Mouse (Mus musculus) heart, adult 8-10 months (tissue): ENCODE results near the gene Gm20388. TPM values are rescaled to one million over a fixed set of nuclear protein-coding genes. Genes with fewer than 3 reads are reported as not detected.
A peak's percentile ranks its signal among the peaks of the same experiment; 100 is the strongest.

Experiments
- DNase-seq: peaks from one replicate; pipeline ENCODE4 v3.0.0; 2022; ENCODE audit warnings: low spot score
- total RNA-seq, 4 experiments: library from RNA; stranded (reverse); gene quantifications; 2 replicates each; pipeline ENCODE4 v1.2.4; 2022

Gene Gm20388
- total RNA-seq, 4 experiments from 2014 or later = 4.2 to 6.7 TPM; not detected in 2

DNA sequence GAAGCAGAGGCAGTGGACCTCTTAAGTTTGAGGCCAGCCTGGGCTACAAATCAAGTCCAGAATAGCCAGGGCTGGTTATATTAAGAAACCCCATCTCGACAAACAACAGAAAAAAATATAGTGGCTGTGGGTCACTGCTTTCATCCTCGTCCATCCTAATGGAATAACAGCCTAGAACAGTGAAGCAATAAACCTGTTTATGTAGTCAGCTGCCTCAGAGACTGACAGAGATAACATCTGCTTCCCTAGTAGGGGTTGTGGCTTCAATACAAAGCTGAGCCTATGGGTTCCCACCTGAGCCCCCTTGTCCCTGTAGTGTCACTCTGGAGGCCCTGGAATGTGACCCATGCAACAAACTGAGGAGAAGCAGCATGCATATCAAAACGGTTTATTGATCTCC lies 2663.6 kb downstream of the Gm20388 start:
- DNase-seq = no peak

DNA sequence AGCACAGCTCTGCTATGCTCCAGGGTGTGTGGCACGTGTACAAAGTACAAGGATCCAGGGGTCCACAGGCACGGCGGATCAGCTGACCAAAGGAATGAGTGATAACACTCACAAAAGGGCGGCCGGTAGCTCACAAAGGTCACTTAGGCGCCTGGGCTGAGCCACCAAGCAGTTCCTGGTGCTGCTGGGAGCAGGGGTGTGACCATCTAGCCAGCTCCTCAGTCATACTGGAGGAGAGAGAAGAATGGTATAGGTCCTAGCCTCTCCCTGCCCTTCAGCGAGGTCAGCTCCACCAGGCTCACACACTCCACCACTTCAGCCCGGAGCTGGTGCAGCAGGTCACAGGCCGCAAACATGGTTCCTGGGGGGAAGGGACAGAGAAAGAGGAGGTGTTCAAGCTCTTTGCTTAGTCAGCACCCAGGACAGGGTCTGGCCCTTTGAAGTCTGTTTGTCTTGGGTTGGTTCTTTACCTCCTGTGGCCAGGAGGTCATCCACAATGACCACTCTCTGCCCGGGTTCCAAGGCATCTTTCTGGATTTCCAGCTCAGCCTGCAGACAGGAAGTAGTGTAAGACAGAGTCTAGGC lies 2664.1 kb downstream of the Gm20388 start:
- DNase-seq = no peak

DNA sequence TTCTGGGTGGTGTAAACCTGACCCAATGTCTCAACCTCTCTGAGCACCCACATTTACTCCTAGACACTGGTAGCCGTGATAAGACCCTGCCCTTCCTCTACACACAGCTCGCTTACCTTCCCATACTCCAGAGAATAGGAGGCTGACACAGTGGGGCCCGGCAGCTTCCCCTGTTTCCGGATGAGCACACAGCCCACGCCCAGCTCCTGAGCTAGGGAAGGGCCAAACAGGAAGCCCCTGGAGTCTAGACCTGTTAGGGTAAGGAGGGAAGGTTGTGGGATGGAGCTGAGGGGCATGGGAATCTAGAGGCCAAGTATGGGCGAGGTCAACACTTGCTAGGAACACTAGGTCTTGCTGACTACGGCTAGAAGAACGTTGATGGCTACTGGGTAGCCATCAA lies 2664.6 kb downstream of the Gm20388 start:
- no peak for DNase-seq

DNA sequence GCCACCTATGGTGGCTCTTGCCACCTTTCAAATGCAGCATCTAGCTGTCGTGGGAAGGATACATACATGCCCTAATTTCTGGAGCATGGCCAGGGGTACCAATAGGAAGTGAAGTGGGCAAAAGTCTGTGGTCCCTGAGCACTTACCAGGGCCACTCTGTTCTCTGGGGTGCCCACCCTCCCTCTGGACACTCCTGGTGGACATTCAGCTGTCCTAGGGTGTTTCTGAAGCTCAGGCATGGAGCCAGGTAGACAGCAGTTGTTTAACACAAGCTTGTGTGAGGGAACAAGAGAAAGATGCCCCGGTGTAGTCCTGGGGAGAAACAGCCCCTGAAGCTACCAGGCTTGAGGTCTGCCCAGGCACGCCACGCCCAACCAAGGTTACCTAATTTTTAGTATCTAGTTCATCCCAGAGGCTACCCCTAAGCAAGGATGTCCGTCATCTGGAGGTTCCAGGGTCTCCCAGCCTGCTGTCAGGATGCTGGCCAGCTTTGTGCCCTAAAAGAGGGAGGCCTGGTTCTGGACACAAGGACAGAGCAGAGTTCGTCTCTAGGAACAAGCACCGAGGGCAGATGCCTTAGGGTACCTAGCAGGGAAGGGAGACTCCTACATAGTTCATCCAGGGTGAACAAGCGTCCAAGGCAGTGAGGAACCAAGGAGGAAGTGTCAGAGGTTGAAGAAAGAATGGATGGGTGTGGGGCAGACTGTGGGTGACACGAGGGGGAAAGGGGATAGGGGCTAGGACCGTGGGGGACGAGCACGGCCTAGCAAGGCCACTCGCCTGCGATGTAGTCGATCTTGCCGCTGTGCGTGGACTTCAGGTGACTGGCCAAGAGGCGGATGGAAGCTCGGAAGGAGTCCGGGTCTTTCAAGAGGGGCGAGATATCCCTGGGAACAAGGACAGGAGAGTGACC lies 2665.3 kb downstream of the Gm20388 start:
- no peak for DNase-seq

DNA sequence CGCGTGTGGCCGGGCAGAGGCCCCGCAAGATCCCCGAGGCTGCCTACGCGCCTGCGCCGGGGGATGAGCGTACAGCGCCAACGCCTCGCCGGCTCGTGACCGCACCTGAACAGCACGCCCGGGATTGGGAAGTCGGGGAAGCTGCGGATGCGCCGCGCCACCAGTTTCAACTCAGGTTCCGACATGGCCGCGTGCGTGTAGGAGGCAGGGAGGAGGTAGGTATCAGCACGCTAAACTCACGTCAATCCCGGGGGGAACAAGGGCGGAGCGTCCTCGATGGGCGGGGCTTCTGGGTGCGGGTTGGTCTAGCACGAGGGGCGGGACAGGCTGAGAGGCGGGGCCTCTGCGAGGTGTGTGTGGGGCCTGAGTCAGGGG lies 2666.0 kb downstream of the Gm20388 start, which contains the start of gene Aprt:
TSS of gene Aprt (minus strand) at position 262 of the 375 bp plus-strand sequence.
- peak; percentile 93 for DNase-seq

DNA sequence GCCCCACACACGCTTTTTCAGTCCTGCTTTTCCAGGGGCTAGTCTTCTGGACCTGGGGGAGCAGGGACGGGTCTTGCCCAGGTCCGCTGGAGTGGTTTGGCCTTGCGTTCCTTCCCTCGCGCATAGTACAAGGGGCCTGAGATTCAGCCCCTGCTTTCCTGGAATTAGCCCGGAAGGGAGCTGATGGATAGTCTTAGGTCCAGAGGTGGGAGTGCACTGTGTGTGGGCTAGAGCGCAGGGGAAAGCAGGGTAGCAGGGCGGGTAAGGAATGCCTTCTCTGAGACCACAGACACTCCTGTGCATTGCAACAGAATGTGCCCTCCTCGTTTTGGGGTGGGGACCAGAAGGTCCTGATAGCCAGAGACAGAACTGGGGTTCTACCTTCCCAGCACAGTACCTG lies 2666.5 kb downstream of the Gm20388 start:
- DNase-seq = no peak

DNA sequence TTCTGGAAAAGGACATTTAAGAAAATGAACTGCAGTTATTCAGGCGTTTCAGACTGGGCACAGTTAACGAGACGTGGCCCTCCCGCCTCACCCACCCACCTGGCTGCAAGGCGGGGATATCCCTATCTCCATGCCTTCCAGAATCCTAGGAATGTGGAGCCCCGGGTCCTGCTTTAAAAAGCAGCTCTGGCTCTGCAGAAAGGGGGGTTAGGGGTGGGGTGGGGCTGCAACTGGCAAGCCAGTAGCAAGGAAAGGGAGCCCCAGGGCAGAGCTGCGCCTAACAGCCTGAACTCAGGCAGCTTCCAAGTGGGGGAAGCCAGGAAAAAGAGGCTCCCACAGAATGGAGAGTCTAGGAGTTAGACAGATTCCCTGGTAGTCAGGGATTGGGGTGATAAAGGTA lies 2668.6 kb downstream of the Gm20388 start:
- DNase-seq = no peak

DNA sequence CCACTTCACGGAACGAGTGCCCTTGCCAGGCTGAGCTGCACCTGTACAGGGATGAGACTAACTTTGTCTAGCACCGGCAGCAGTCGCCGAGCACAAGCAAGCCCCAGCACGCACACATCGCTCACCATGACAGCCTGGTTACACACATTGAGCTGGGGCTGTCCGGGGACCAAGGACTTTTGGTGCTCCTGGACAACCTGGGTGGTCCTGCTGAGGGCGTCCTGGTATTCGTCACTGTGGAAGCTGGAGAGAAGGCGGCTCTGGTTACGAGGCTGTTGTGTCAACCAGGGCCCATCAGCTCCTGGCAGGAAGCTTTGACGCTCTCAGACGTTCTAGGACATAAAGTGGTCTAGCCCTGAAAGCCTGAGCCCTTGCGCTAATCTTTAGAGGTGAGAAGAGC lies 2670.3 kb downstream of the Gm20388 start:
- no peak for DNase-seq

DNA sequence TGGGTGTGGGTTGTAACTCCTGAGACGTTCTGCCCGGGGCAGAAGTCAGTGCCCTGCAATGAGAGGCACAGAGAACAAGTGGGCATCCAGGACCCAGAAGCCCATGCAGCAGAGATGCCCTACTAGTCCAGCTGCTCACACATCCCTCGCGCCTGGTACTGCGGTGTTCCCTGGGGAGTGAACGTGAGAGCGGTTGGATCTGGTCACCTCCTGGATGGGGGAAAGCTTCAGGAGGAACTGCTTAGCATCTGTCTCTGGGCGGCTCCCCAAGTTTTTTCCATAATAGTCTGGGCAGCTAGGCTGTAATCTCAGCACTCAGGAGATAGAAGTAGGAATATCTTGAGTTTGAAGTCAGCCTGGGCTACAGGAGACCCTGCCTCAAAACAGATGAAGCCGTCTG lies 2674.3 kb downstream of the Gm20388 start:
- no peak for DNase-seq

DNA sequence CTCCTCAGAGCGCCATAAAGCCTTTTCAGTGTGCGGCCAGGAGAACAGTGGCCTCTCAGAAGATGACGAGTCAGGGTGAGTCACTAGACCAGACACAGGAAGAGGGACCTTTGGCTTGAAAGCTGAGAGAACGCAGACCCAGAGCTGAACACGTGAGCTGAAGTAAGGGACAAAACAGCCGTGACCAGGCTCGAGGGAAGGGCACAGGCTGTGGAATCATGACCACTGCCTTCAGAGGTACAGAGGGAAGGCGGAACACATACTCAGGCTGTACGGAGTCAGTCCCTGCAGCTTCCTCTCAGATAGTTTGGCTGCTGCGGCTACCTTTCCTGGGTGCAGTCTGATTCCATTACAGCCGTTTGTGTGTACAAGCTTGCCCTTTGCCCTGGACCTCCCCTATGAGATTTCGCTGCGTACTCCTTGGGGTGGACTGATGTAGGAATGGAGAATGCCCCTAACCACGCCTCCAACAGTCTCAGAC lies 2674.8 kb downstream of the Gm20388 start:
- DNase-seq = no peak

DNA sequence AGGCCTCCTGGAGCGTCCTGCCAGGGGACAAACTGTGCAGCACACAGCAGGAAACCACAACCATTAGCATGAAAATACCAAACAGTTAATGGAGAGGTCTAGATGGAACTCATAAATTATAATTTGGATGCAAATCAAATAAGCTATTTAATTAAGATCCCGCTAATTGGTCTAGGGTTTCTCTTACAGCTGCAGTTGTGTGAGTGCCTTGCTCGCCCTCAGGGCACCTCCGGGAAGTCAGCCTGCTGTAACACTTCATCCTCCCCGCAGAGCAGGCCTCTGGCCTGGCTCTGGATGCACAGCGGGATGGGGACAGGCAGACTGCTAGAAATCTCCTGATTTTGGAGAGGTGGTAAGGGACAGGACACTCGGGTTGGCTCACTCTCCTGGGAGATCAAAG lies 2675.5 kb downstream of the Gm20388 start:
- DNase-seq = no peak

DNA sequence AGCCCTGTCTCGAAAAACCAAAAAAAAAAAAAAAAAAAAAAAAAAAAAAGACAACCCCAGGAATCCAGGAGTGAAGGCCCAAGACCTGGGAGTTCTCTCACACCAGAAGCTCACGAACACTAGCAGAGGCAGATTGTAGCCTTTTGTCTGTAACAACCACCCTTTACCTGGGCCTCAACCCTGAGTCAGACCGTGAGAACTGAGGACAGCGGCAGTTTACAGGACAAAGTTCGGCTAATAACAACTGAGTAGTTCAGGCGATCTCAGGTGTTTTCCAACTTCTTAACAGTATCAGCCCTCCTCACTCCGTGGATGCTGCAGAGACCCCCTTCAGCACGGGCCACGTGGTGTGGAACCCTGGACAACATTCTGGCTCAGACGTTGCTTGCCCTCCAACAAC lies 2676.1 kb downstream of the Gm20388 start:
- no peak for DNase-seq

DNA sequence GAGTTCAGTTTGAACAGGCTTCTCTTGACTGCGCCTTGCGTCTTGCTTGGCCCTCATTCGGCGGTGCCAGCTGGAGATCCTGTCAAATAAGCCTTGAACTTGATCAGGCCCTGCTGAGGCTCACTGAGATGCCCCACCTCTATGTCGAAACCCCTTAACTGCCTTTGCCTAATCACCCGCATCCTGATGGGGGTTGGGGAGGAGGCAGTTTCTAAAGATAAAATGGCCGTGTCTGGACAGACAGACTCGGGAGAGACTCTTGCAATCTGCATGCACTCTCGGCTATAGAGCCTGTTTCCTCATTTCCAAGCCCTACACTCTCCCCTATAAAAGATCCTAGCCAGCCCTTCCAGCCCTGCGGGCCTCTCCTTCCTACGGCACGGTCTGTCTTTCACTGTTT lies 2682.6 kb downstream of the Gm20388 start:
- DNase-seq = no peak

DNA sequence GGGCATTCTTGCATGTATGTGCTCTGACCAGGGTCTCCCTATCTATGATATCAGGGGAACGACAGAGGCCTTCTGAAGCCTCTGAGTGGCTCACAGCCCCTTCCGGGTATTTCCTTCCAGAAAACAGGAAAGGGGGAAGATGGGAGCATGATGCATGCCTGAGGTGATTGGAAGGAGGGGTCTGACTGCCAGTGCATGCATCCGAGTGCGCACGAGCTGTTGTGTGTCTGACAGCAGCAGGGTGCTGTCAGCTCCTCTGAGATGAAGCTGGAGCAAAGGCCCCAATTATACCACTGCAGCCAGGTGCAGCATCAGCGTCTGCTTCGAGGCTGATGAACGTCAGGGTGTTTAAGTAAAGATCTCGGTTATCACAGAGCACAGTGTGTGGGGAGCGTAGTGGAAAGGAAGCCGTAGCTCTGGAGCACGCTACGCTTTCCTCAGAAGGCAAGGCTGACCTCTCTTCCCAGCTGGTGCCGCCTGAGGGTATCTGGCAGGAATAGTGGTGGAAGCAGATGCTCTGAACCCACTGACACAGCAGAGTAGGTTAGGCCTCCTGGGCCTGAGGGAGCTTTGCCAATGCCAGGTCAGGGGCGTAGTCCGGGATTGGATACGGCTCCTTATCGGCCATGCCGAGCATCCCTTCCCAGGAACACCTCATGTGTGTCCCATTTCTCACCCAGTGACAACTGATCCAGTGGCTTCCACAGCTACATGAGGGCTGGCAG lies 2683.3 kb downstream of the Gm20388 start:
- DNase-seq = no peak

DNA sequence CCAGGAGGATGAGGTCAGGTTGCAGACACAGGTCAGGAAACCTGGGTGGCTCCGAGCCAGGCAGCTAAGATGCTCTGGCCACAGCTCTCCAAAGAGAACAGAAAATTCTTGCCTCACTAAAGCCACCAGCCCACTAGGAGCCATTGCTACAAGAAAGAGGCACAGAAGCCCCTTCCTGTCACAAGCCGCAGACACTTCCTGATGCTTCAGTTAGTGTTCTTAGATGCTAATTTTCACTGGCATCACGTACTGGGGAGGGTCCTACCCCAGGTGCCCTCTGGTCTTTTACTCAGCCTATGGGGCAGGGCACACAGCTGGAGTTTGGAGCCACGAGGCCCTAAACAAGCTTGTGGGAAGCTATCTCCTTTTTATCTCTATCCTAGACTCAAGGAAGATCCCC lies 2685.4 kb downstream of the Gm20388 start:
- no peak for DNase-seq

DNA sequence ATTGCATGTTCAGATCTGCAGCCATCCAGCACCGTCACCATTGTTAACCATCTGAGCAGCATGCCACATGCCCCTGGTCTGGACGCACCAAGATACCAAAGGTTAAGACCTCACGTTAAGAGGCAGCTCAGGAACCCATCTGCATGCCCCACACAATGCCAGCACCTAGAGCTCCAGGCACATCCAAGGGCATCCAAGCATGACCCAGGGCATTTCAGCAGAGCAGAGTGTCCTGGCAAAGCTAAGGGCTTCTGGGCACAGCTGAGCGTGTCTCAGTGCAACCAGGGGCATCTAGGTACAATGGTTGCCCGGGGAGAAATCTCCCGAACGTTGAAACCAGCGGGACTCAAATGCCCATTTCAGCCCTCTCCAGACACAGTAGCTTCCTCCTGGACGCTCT lies 2690.0 kb downstream of the Gm20388 start:
- no peak for DNase-seq

DNA sequence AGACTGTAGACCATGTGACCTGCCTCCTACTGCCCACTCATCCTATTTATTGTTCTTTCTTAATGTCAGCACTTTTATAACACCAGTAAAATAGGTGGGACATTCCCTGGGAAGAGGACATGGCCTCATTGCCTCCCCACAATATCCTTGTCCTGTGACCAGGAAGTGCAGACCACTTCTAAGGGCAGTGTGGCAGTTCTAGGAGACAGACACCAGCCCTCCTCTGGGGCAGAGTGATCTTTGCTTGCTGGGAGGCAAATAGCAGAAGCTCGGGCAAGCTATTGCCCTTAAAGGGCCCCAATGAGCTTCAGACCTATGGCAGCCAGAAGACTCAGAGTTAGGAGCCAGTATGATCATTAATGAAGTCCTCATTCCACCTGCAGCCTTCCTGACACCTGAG lies 2694.0 kb downstream of the Gm20388 start:
- no peak for DNase-seq

DNA sequence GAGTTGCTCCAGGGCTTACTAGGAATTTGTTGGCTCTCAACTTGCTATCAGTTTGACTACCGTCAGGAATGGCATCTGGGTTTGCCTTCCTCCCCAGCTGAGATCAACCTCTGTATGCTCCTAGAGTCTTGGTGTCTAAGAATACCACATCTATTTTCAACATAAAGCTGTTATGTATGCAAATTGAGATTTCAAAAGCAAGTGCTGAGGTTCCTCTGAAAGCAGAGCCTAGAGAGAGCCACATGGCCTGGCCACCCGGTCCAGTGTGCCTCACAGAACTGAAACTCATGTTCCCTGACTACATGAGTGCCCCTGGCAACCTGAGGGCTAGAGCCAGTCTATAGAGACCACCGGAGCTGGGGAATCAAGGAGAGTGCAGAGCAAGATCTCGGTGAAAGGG lies 2694.7 kb downstream of the Gm20388 start:
- no peak for DNase-seq

DNA sequence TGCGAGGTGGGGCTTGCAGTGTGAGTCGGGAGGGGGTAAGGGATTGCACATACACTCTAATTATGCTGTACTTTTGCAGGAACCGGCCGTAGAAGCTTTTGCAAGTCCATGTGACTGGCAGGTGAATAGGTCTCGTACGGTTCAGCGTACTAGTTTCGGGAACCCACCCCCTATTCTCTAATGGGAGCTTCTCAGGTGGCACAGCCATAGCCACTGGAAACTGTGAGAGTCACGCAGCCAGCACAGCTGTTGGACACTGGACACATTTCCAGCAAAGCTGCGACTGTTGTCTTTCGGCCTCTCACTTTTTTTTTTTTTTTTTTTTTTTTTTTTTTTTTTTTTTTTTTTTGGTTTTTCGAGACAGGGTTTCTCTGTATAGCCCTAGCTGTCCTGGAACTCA lies 2696.2 kb downstream of the Gm20388 start:
- DNase-seq = no peak

DNA sequence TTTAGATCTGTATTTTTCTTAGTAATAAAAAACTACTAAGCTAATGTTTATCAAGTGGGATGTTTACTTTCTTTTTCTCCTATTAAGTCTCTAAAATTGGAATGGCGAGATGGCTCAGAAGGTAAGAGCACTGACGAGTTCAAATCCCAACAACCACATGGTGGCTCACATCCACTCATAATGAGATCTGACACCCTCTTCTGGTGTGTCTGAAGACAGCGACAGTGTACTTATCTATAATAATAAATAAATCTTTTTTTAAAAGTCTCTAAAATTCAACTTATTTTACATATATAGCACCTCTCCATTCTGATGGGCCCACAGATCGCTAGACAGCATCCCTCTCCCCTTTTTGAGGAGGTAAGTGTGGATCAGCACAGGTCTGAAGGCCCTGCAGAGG lies 2699.6 kb downstream of the Gm20388 start:
- DNase-seq = no peak

DNA sequence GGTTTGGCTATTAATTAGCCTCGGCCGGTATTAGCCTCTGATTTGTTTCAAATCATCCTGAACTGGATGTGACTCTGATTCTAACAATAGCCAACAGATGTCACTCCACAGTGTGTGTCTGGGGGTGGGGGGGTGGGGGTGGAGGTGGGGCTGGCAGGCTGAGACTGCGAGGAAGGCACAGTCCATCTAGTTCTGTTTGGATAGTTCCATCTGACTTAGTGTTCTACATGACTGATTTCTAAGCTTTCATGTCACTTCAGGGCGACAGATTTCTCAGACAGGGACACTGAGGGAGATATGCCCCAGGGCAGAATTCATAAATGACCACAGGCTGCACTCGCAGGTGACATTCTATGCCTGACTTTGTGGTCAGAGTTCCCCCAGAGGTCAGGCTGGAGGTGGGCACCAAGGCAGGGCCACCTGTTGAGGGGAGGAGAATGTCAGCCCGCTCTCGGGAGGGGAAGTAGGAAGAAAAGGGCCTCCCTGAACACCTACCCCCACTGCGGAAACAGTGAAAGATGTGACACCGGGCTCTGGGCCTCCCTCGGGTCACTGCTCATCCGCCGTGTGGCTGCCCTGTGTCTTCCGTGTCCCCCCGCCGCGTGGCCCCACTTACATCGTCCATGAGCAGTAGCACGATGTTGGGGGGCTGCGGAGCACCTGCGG lies 2700.1 kb downstream of the Gm20388 start:
- DNase-seq = no peak
